Mouse (Mus musculus): Measurements from ENCODE around the gene Olfr701.

Gene Olfr701

GRCm38 (mm10) chr7:106813829-106814228, at the start of gene Olfr701:
TSS of gene Olfr701 (plus strand) at chr7:106814129.
- no peak for DNase-seq

GRCm38 (mm10) chr7:106788330-106788729, 25.6 kb upstream of the Olfr701 start:
- DNase-seq: no peak

DNA sequence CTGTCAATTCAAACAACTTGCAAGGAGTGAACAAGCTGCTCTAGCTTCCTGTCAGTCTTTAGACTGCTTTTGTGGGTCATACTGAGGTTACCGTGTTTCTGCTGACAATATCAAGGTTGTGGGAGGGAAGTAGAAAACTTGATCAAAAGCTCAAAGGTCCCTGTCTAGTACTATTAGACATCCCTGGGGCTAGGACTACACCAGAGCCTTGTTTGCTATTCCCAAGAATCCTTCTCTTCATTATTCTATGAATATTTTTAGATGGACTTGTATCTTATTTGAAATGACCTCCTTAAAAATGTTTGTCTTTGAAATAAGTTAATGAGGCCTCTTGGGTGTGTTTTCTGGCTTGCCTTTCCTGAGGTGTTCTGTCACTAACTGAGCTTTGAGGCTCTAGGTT, 20.8 kb upstream of the Olfr701 start, which contains the start of gene Olfr699:
Gene Olfr699, minus strand, starts transcription at position 101 of the 400 bp plus-strand sequence.
- no peak for DNase-seq

DNA sequence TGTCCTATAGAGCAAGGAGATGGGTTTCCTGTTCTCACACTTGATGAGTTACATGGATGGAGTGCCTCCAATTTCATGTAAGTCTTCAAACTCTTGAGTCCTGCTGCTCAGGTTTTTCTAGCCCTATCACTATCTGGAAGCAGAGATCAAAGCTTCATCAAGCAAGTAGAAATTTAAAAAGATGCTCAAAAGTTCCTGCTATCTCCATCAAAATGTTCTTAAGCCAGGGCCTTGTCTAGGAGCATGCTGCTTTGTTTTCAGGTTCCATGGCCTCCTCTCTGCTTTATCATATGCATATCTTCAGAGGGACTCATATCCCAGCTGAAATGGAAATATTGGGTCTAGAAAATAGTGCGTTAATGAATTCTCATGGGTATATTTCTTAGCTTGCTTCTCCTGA, 5.2 kb upstream of the Olfr701 start, which contains the start of gene Olfr700:
Gene Olfr700, minus strand, starts transcription at position 101 of the 400 bp plus-strand sequence.
- DNase-seq: no peak

GRCm38 (mm10) chr7:106815775-106816174, 1.8 kb downstream of the Olfr701 start:
- no peak for DNase-seq

- DNase-seq: no peak
These were observed 4.5 kb downstream of the Olfr701 start for GRCm38 (mm10) chr7:106818414-106818813.

DNA sequence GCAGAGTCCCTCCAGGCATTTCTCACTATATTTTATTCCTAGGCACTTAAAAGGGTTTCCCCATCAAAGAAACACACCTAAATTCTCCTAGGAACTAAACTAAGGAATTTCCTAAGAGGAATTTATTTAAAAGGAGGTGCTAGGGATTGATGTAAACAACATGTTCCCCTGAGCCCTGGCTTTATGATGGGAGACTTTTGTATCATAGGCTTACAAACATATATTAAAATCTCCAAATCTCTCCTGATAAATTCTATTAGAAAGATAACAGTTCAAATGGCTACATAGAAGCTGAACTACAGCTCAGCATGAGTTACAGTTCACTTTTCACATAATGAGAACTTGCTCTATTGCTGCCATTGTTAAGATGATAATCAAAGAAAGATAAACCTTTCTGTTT, 19.9 kb downstream of the Olfr701 start, which contains the start of gene Olfr702:
Gene Olfr702, minus strand, starts transcription at position 101 of the 400 bp plus-strand sequence.
- no peak for DNase-seq

GRCm38 (mm10) chr7:106843060-106843459, 29.1 kb downstream of the Olfr701 start, which contains the start of gene Olfr703:
TSS of gene Olfr703 (plus strand) at chr7:106843360.
- no peak for DNase-seq

DNA sequence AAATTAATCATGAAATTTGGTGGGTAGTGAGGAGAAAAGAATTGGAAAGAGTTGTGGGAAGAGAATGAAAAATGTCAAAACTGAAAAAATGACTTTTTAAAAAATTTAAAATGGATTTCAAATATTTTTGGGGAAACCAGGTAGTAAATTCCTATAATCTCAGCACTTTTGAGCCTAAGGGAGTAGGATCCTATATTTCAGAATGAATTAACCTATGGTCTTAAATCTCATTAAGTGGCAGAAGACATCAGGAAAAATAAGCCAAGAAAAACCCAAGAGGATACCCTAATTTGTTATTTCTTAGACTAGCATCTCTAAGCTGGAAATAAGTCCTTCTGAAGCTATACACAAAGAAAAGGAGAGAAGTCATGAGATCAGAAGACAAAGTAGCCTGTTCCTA, 49.0 kb downstream of the Olfr701 start, which contains the start of gene Olfr704:
Gene Olfr704, plus strand, starts transcription at position 301 of the 400 bp plus-strand sequence.
- no peak for DNase-seq

Measured in retina, postnatal 1 day (tissue).